Mouse (Mus musculus): Measurements from ENCODE around the gene Cdc40.
A peak's percentile ranks its signal among the peaks of the same experiment; 100 is the strongest.

- TF ChIP-seq EP300 (IDR thresholded peaks at IDR 0.05; ENCODE audit: low read depth) = no peak
- peak; percentile 81 for TF ChIP-seq CTCF (IDR thresholded peaks at IDR 0.05; ENCODE audit: low read depth)
These were observed 1.2 kb upstream of the Cdc40 start for GRCm38 (mm10) chr10:40884279-40884806.

Measured in heart, postnatal 0 days (tissue).